Mouse (Mus musculus) liver, adult 2 months (tissue): ENCODE data around the gene Trappc13. TPM values are rescaled to one million over a fixed set of nuclear protein-coding genes. Genes with fewer than 3 reads are reported as not detected.
"Not testable (repeated sequence)": the region's sequence is repeated elsewhere in the genome, so short reads cannot be mapped to it uniquely, and the experiment has no call there.

Source experiments
- DNase-seq: peaks from one replicate; pipeline ENCODE4 v3.0.0-alpha.2; 2011; ENCODE audit warnings: low read depth, low spot score; ENCODE audit errors: extremely low read depth
- H3K27ac ChIP-seq: fragments of 200-500 bp; replicated peaks from 2 replicates; pipeline ENCODE4 v1.5.1; 2012; ENCODE audit warnings: low read depth, mild to moderate bottlenecking, control low read depth, inconsistent platforms, low read length; ENCODE audit not compliant: insufficient read depth
- H3K27me3 ChIP-seq: fragments of 200-500 bp; 2 replicates; pipeline ENCODE4 v1.6.1; 2012; ENCODE audit warnings: mild to moderate bottlenecking, moderate library complexity, low read length, inconsistent platforms; ENCODE audit not compliant: control insufficient read depth, insufficient read depth
- H3K36me3 ChIP-seq: fragments of 200-500 bp; 2 replicates; pipeline ENCODE4 v1.6.1; 2012; ENCODE audit warnings: low read length, inconsistent platforms; ENCODE audit not compliant: control insufficient read depth, insufficient read depth
- H3K4me1 ChIP-seq: fragments of 200-500 bp; 2 replicates; pipeline ENCODE4 v1.6.1; 2011; ENCODE audit warnings: low read length; ENCODE audit not compliant: control insufficient read depth, insufficient read depth
- H3K4me3 ChIP-seq: fragments of 200-500 bp; 2 replicates; pipeline ENCODE4 v1.5.1; 2011; ENCODE audit warnings: low read depth, mild to moderate bottlenecking, control low read depth, low read length, moderate library complexity; ENCODE audit not compliant: insufficient read depth
- H3K79me2 ChIP-seq: fragments of 200-500 bp; 2 replicates; pipeline ENCODE4 v1.6.1; 2012; ENCODE audit warnings: inconsistent platforms, mild to moderate bottlenecking, low read length, moderate library complexity; ENCODE audit not compliant: control insufficient read depth, insufficient read depth
- H3K9ac ChIP-seq: fragments of 200-500 bp; 2 replicates; pipeline ENCODE4 v1.6.1; 2012; ENCODE audit warnings: low read depth, mild to moderate bottlenecking, control low read depth, inconsistent platforms, low read length
- CTCF ChIP-seq: fragments of 200-500 bp; IDR thresholded peaks from 2 replicates; pipeline ENCODE4 v1.5.1; 2011; ENCODE audit warnings: low read depth, low read length, control low read depth
- POLR2A ChIP-seq: fragments of 200-500 bp; IDR thresholded peaks from 2 replicates; pipeline ENCODE4 v1.6.1; 2011; ENCODE audit warnings: low read length, control low read depth; ENCODE audit not compliant: insufficient read depth; ENCODE audit errors: extremely low read depth
- WGBS: fragments of 180-500 bp; shearing (Covaris S2); methylation state at CpG from one replicate; pipeline ENCODE4 v1.1.7; 2018; 5-methylcytosine and 5-hydroxymethylcytosine counted together
- polyA plus RNA-seq: library from polyadenylated mRNA; depleted of rRNA; stranded (reverse); fragments of >200 nt; gene quantifications from 2 replicates; pipeline ENCODE4 v1.2.3, GENCODE M21; 2012; rRNA removed
- total RNA-seq: library from RNA; depleted of rRNA; stranded (reverse); fragments of >200 nt; gene quantifications from 2 replicates; pipeline ENCODE4 v1.2.3, GENCODE M21; 2014; rRNA removed

Trappc13 gene
- total RNA-seq (23.6 and 26.3 TPM in 2 replicates), polyA plus RNA-seq (4.6 and 6.3 TPM in 2 replicates)

GRCm38 (mm10) chr13:104177796-104178649 lies at the start of gene Trappc13:
TSS of gene Trappc13 (minus strand) at chr13:104178469.
- peak within 1 kb of the TSS; percentile 90 for H3K9ac ChIP-seq
- peak within 1 kb of the TSS; percentile 96 for H3K4me3 ChIP-seq
- no peak for TF ChIP-seq CTCF
- no peak for TF ChIP-seq POLR2A
- H3K4me1 ChIP-seq: peaks cover 11% of the 10 kb centered on the region; the same call in 1 of the 2 replicates
- DNase-seq: no peak
- WGBS: under 1% methylated on average over 32 of the region's 32 CpGs
- no peaks in the 10 kb centered on the region for H3K27me3 ChIP-seq
- H3K27ac ChIP-seq: peak within 1 kb of the TSS; percentile 77
- peaks cover 10% of the 10 kb centered on the region; the same call in 1 of the 2 replicates for H3K79me2 ChIP-seq
- H3K36me3 ChIP-seq: peaks cover 11% of the 10 kb centered on the region; the same call in 1 of the 2 replicates

DNA sequence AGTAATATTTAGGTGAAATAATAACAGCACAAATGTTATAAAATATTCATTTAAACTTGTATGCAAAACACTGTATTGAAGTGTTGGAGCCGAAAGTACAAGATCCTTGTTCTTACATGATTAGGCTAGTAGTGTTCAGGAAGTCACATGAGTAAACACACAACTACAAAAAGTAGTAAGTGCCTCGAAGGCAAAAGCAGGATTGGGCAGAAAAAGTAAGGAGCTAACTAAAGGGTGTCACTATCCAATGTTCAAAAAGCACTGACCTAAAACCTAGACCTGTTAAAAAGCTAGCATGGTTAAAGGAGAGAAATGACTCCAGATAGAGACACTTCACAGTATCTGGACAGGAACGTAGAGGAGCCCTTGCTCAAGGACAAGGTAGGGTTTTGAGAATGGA lies 49.2 kb upstream of the Trappc13 start:
- no peak for TF ChIP-seq CTCF
- no peak for TF ChIP-seq POLR2A
- H3K27ac ChIP-seq: no peak overlapping the region

DNA sequence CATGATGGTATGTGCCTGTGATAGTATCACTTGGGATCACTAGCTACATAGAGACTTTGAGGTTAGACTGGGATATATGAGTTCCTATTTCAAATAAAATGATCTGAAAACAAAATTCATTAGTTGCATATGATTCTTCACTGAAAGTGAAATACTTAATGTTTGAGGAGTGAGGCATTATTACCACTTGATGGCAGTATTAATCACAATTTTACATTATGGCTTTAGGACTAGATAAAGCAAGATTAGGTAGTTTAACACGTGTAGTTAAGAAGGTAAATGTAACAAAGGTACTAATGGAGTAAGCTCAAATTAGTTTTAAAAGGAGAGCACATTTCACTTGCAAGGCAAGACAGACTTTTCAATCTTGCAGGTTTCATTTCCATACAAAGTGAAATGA lies 26.0 kb upstream of the Trappc13 start:
- 53% methylated on average over 1 of the region's 1 CpGs for whole genome bisulfite sequencing
- H3K9ac ChIP-seq: no peak overlapping the region
- no peaks in the 10 kb centered on the region for H3K27me3 ChIP-seq
- H3K79me2 ChIP-seq: no peaks in the 10 kb centered on the region
- DNase-seq: no peak
- peaks cover 25% of the 10 kb centered on the region for H3K36me3 ChIP-seq
- no peak overlapping the region for H3K4me3 ChIP-seq
- H3K27ac ChIP-seq: no peak overlapping the region
- TF ChIP-seq CTCF (no peak), POLR2A (no peak)
- H3K4me1 ChIP-seq: no peaks in the 10 kb centered on the region

More for the DNA sequence above, 49.2 kb upstream of the Trappc13 start:
- H3K36me3 ChIP-seq: peaks cover 4% of the 10 kb centered on the region
- WGBS: 11% methylated on average over 3 of the region's 3 CpGs
- no peaks in the 10 kb centered on the region; the same call in 1 of the 2 replicates for H3K79me2 ChIP-seq
- no peak overlapping the region for H3K9ac ChIP-seq
- peaks cover 3% of the 10 kb centered on the region for H3K4me1 ChIP-seq
- peak; percentile 23 for DNase-seq
- H3K4me3 ChIP-seq: no peak overlapping the region
- no peaks in the 10 kb centered on the region for H3K27me3 ChIP-seq

- DNase-seq, H3K4me3 ChIP-seq, H3K27ac ChIP-seq, H3K27me3 ChIP-seq, H3K9ac ChIP-seq, H3K79me2 ChIP-seq, H3K4me1 ChIP-seq: not testable (repeated sequence)
- H3K36me3 ChIP-seq: peaks cover 31% of the 10 kb centered on the region
Measured at GRCm38 (mm10) chr13:104195891-104196290, 17.6 kb upstream of the Trappc13 start.

- peaks cover 45% of the 10 kb centered on the region for H3K36me3 ChIP-seq
- no peaks in the 10 kb centered on the region for H3K27me3 ChIP-seq
- no peak overlapping the region for H3K4me3 ChIP-seq
- no peaks in the 10 kb centered on the region for H3K4me1 ChIP-seq
- H3K27ac ChIP-seq: no peak overlapping the region
- no peaks in the 10 kb centered on the region for H3K79me2 ChIP-seq
- 95% methylated on average over 4 of the region's 4 CpGs for whole genome bisulfite sequencing
- no peak for DNase-seq
- no peak overlapping the region for H3K9ac ChIP-seq
- TF ChIP-seq POLR2A (no peak), CTCF (no peak)
Measured at GRCm38 (mm10) chr13:104187357-104187756, 9.1 kb upstream of the Trappc13 start.
